Mouse (Mus musculus) heart, adult 2 months (tissue): ENCODE measurements at regions not wholly inside any gene's neighbourhood (a gene's known extent, or its start where the extent isn't known, plus 50 kb on each side); places are given as distances from the start of the nearest gene placed in this dataset.
"Not testable (repeated sequence)": the region's sequence is repeated elsewhere in the genome, so short reads cannot be mapped to it uniquely, and the experiment has no call there.

ENCODE experiments used
- DNase-seq, 2 experiments: peaks; one replicate each; pipeline ENCODE4 v3.0.0; 2021
- H3K27ac ChIP-seq: fragments of 200-600 bp; 2 replicates; pipeline ENCODE4 v1.8.1; 2022
- H3K27me3 ChIP-seq: fragments of 200-500 bp; 2 replicates; pipeline ENCODE4 v1.6.1; 2012; ENCODE audit warnings: mild to moderate bottlenecking, low read length, inconsistent platforms, mixed read lengths; ENCODE audit not compliant: control insufficient read depth, insufficient read depth
- H3K36me3 ChIP-seq: fragments of 200-500 bp; 2 replicates; pipeline ENCODE4 v1.6.1; 2012; ENCODE audit warnings: low read length, inconsistent platforms; ENCODE audit not compliant: control insufficient read depth, insufficient read depth
- H3K4me1 ChIP-seq: fragments of 200-500 bp; 2 replicates; pipeline ENCODE4 v1.6.1; 2011; ENCODE audit warnings: low read length; ENCODE audit not compliant: control insufficient read depth, insufficient read depth
- H3K4me3 ChIP-seq: fragments of 200-600 bp; 2 replicates; pipeline ENCODE4 v1.8.1; 2022
- H3K79me2 ChIP-seq: fragments of 200-500 bp; replicated peaks from 2 replicates; pipeline ENCODE4 v1.6.1; 2012; ENCODE audit warnings: mild to moderate bottlenecking, inconsistent platforms, low read length, moderate library complexity, mixed read lengths; ENCODE audit not compliant: control insufficient read depth, insufficient read depth
- H3K9ac ChIP-seq: fragments of 200-500 bp; 2 replicates; pipeline ENCODE4 v1.6.1; 2012; ENCODE audit warnings: low read depth, mild to moderate bottlenecking, control low read depth, inconsistent platforms, low read length, mixed read lengths
- CTCF ChIP-seq: fragments of 200-600 bp; IDR thresholded peaks from 2 replicates; pipeline ENCODE4 v1.8.1; 2022; ENCODE audit warnings: antibody characterized with exemption, mild to moderate bottlenecking, moderate library complexity
- EP300 ChIP-seq: fragments of 200-500 bp; IDR thresholded peaks from 2 replicates; pipeline ENCODE4 v1.6.1; 2011; ENCODE audit warnings: low read depth, low read length, control low read depth; ENCODE audit not compliant: insufficient read depth
- POLR2A ChIP-seq: fragments of 200-500 bp; IDR thresholded peaks from 2 replicates; pipeline ENCODE4 v1.6.1; 2011; ENCODE audit warnings: mild to moderate bottlenecking, low read depth, low read length, control low read depth; ENCODE audit not compliant: insufficient read depth
- WGBS: fragments of 180-500 bp; shearing (Covaris S2); methylation state at CpG from one replicate; pipeline ENCODE4 v1.1.7; 2018; 5-methylcytosine and 5-hydroxymethylcytosine counted together
- intact Hi-C: fragments of 180-260 bp; cut with DNase I; formaldehyde crosslinking; loops from one replicate; pipeline ENCODE4 v1.15.1; 2025

DNA sequence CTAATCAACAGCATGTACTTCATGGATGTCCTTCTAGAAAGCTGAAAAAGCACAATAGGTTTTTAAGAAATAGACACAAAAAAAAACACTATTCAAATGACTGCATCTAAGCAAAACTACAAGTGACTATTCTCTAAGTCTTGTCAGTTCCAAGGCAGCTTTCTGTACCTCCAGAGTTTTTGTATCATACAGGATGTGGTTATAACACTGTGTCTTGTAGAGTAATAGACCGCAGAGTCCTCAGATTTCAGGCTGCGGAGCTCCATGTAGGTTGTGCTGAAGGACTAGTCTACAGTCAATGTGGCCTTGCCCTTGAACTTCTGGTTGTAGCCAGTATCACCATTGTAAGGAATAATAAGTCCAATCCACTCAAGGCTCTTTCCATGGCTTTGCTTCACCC is 1137.7 kb upstream of the Zfp386 start:
- H3K27me3 ChIP-seq, H3K79me2 ChIP-seq, H3K4me3 ChIP-seq, H3K36me3 ChIP-seq, H3K27ac ChIP-seq, intact Hi-C loops, DNase-seq, H3K4me1 ChIP-seq, H3K9ac ChIP-seq: not testable (repeated sequence)
- 75% methylated on average over 2 of the region's 2 CpGs for WGBS

DNA sequence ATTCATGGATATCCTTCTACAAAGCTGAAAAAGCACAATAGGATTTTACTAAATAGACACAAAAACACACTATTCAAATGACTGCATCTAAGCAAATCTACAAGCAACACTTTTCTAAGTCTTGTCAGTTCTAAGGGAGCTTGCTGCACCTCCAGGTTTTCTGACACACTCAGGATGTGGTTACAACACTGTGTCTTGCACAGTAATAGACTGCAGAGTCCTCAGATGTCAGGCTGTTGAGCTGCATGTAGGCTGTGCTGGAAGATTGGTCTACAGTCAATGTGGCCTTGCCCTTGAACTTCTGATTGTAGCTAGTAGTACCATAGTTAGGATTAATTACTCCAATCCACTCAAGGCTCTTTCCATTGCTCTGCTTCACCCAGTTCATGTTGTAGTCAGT is 1133.1 kb upstream of the Zfp386 start:
- DNase-seq, H3K4me3 ChIP-seq, intact Hi-C loops, H3K9ac ChIP-seq, H3K27ac ChIP-seq, H3K27me3 ChIP-seq, H3K4me1 ChIP-seq, H3K79me2 ChIP-seq, H3K36me3 ChIP-seq: not testable (repeated sequence)

DNA sequence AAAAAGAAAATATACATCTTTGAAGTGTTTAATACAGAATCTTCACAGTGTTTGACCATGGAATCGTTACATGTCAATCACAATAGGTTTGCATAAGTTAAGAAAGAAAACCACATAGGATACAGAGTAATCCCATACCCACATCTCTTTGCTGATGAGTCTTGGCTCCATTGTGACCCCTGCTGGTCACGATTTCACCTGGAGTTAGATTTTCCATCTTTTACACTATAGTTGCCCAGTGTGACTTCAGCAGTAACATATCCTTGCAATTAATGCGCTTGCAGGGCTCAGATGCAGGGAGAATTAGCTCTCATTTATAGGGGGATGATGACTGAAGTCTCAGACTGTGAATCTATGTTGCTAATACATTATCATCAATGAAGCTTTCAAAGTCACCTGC is 1119.8 kb upstream of the Zfp386 start:
- H3K79me2 ChIP-seq = no peaks in the 10 kb centered on the region
- H3K4me3 ChIP-seq = no peak overlapping the region
- no peaks in the 10 kb centered on the region for H3K27me3 ChIP-seq
- no peak for DNase-seq
- TF ChIP-seq CTCF (no peak), EP300 (no peak), POLR2A (no peak)
- 56% methylated on average over 3 of the region's 3 CpGs for WGBS
- no peak overlapping the region for H3K27ac ChIP-seq
- intact Hi-C loops = no loop called here
- no peaks in the 10 kb centered on the region for H3K36me3 ChIP-seq
- no peaks in the 10 kb centered on the region for H3K4me1 ChIP-seq
- no peak overlapping the region for H3K9ac ChIP-seq

DNA sequence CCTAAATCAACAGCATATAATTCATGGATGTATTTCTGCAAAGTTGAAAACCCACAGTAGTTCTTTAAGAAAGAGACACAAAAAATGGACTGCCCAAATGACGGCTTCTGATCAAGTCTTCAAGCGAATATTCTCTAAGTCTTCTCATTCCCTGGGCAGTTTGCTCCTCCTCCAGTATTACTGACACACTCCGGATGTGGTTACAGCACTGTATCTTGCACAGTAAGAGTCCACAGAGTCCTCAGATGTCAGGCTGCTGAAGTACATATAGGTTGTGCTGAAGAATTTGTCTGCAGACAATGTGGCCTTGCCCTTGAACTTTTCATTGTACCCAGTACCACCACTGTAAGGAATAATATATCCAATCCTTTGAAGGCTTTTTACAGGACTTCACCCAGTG is 1115.4 kb upstream of the Zfp386 start:
- H3K27ac ChIP-seq = no peak overlapping the region
- H3K27me3 ChIP-seq = no peaks in the 10 kb centered on the region
- H3K36me3 ChIP-seq = no peaks in the 10 kb centered on the region
- intact Hi-C loops = no loop called here
- no peaks in the 10 kb centered on the region for H3K4me1 ChIP-seq
- no peaks in the 10 kb centered on the region for H3K79me2 ChIP-seq
- H3K4me3 ChIP-seq = no peak overlapping the region
- TF ChIP-seq CTCF = no peak
- no peak for TF ChIP-seq EP300
- no peak overlapping the region for H3K9ac ChIP-seq
- 67% methylated on average over 3 of the region's 3 CpGs for WGBS
- DNase-seq = no peak

DNA sequence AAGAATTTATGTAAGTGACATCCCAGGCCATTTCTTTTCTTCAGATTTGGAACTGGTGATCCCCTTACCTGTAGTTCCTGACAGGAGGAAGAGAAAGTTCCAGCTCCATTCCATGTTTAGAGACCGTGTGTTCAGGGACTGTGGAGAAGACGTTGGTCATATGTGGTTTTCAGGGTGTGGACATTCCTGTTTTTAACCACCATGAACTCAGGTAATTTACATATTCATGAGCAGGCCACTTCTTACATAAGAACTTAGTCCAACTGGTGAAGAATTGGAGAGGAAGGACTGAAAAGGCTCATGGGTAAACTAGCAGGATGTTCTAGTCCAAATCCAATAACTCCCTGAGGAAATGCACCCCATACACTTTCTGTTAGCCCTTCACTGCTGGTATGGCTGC is 1114.9 kb upstream of the Zfp386 start:
- no peak overlapping the region for H3K4me3 ChIP-seq
- no peaks in the 10 kb centered on the region for H3K79me2 ChIP-seq
- no peak overlapping the region for H3K27ac ChIP-seq
- WGBS = 61% methylated on average over 2 of the region's 2 CpGs
- intact Hi-C loops = no loop called here
- TF ChIP-seq CTCF = no peak
- no peak for TF ChIP-seq POLR2A
- TF ChIP-seq EP300 = no peak
- no peak for DNase-seq
- H3K27me3 ChIP-seq = no peaks in the 10 kb centered on the region
- H3K9ac ChIP-seq = no peak overlapping the region
- no peaks in the 10 kb centered on the region for H3K4me1 ChIP-seq
- H3K36me3 ChIP-seq = no peaks in the 10 kb centered on the region

DNA sequence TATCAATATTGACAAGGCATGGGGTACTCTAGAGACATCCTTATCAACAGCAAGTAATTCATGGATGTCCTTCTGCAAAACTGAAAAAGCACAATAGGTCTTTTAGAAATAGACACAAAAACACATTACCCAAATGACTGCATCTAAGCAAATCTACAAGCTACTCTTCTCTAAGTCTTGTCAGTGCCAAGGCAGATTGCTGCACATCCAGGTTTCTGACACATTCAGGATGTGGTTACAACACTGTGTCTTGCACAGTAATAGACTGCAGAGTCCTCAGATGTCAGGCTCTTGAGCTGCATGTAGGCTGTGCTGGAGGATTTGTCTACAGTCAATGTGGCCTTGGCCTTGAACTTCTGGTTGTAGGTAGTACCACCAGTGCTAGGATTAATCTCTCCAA is 1110.7 kb upstream of the Zfp386 start:
- H3K36me3 ChIP-seq, intact Hi-C loops, H3K79me2 ChIP-seq, H3K4me1 ChIP-seq, H3K9ac ChIP-seq, H3K4me3 ChIP-seq, H3K27me3 ChIP-seq, H3K27ac ChIP-seq, DNase-seq: not testable (repeated sequence)

DNA sequence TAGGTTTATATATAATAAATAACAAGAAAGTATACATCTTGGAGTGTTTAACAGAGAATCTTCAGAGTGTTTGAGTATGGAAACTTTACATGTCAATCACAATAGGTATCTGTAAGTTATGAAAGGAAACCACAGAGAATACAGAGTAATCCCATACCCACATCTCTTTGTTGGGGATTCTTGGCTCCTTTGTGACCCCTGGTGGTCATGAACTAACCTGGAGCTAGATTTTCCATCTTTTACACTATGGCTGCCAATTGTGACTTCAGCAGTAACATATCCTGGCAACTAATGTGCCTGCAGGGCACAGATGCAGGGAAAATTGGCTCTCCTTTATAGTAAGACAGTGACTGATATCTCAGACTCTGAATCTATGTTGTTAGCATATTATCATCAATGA is 1107.9 kb upstream of the Zfp386 start:
- intact Hi-C loops = no loop called here

More for the DNA sequence above, 1107.9 kb upstream of the Zfp386 start:
- no peak for TF ChIP-seq POLR2A
- no peak for TF ChIP-seq CTCF
- TF ChIP-seq EP300 = no peak
- H3K4me3 ChIP-seq = no peak overlapping the region
- no peak for DNase-seq
- no peaks in the 10 kb centered on the region for H3K27me3 ChIP-seq
- no peaks in the 10 kb centered on the region for H3K79me2 ChIP-seq
- H3K27ac ChIP-seq = no peak overlapping the region
- no peaks in the 10 kb centered on the region for H3K36me3 ChIP-seq
- no peak overlapping the region for H3K9ac ChIP-seq
- H3K4me1 ChIP-seq = no peaks in the 10 kb centered on the region
